Comparison of ENCODE assay signal across 17 mouse cellular contexts in the genomic region with DNA sequence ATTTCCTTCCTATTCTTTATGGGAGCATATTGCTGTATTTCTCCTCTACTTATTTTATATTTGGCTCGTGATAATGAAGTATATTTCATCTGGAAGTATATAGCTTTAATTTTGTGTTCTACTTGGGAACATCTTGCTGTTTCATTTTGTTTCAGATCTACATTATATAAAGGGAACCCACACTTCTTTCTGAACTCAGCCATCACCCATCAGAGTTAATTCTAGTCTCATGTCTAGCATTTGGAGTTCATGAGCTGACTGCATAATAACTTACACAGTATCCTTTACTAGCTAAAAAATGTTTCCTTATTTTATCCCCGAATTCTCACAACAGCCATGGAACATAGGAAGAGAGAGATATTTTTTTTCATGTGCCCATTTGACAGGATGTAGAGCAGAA.
"Had no signal": no experiment of that assay in that cellular context is flagged by ENCODE, and none has a peak within 500 bp of the region (broad histone marks: within the 10 kb centered on the region; RNA-seq: fewer than 3 reads in every experiment).

No protein-coding gene starts in this region.

- DNase-seq: retina, postnatal 1 day; right cerebral cortex, adult 18-20 months; right cerebral cortex, postnatal 14 days; right cerebral cortex, postnatal 25 days; right cerebral cortex, postnatal 4 days; spleen, adult 18-20 months; thymus, adult 18-20 months; thymus, adult 2 months; thymus, postnatal 14 days; thymus, postnatal 25 days; thymus, postnatal 36 days; thymus, postnatal 4 days had no signal

- H3K9me3 ChIP-seq: neural tube, embryonic 12.5 days; neural tube, embryonic 13.5 days; neural tube, embryonic 15.5 days; stomach, embryonic 15.5 days had no signal

- H3K9ac ChIP-seq: neural tube, embryonic 12.5 days; neural tube, embryonic 13.5 days; neural tube, embryonic 15.5 days; stomach, embryonic 15.5 days had no signal

- H3K4me3 ChIP-seq: neural tube, embryonic 12.5 days; neural tube, embryonic 13.5 days; neural tube, embryonic 15.5 days; stomach, embryonic 15.5 days had no signal

- H3K4me2 ChIP-seq: neural tube, embryonic 12.5 days; neural tube, embryonic 13.5 days; neural tube, embryonic 15.5 days; stomach, embryonic 15.5 days had no signal

- H3K27me3 ChIP-seq: neural tube, embryonic 12.5 days; neural tube, embryonic 13.5 days; neural tube, embryonic 15.5 days; stomach, embryonic 15.5 days had no signal

- H3K4me1 ChIP-seq: neural tube, embryonic 12.5 days; neural tube, embryonic 13.5 days; neural tube, embryonic 15.5 days; stomach, embryonic 15.5 days had no signal

- H3K36me3 ChIP-seq: neural tube, embryonic 12.5 days; neural tube, embryonic 13.5 days; neural tube, embryonic 15.5 days; stomach, embryonic 15.5 days had no signal

- H3K27ac ChIP-seq: neural tube, embryonic 12.5 days; neural tube, embryonic 13.5 days; neural tube, embryonic 15.5 days; stomach, embryonic 15.5 days; stomach, postnatal 0 days had no signal
